Mouse (Mus musculus) bone marrow macrophage, adult 2 months (primary cell): ENCODE measurements around the gene Gm14226. TPM values are rescaled to one million over a fixed set of nuclear protein-coding genes. Genes with fewer than 3 reads are reported as not detected.
"Not testable (repeated sequence)": the region's sequence is repeated elsewhere in the genome, so short reads cannot be mapped to it uniquely, and the experiment has no call there.

Source experiments
- H3K27ac ChIP-seq: 2 replicates; pipeline ENCODE4 v1.5.1; 2012; ENCODE audit warnings: low read depth, low read length; ENCODE audit not compliant: insufficient read depth
- H3K4me1 ChIP-seq: 2 replicates; pipeline ENCODE4 v1.6.1; 2012; ENCODE audit warnings: low read length; ENCODE audit not compliant: control insufficient read depth, insufficient read depth
- H3K4me3 ChIP-seq: 2 replicates; pipeline ENCODE4 v1.5.1; 2012; ENCODE audit warnings: mild to moderate bottlenecking, low read length, moderate library complexity; ENCODE audit not compliant: insufficient read depth
- CTCF ChIP-seq: IDR thresholded peaks from 2 replicates; pipeline ENCODE4 v1.5.1; 2012; ENCODE audit warnings: low read depth, mild to moderate bottlenecking, low read length, moderate library complexity
- POLR2A ChIP-seq: IDR thresholded peaks from 2 replicates; pipeline ENCODE4 v1.6.1; 2012; ENCODE audit warnings: mild to moderate bottlenecking, low read depth, low read length, borderline replicate concordance
- polyA plus RNA-seq: library from polyadenylated mRNA; stranded (reverse); fragments of >200 nt; gene quantifications from 2 replicates; pipeline ENCODE4 v1.2.4, GENCODE M21; 2012; ENCODE audit not compliant: missing spikeins, insufficient read depth, insufficient read length

Gm14226 gene
- polyA plus RNA-seq, 1 experiment = not detected

DNA sequence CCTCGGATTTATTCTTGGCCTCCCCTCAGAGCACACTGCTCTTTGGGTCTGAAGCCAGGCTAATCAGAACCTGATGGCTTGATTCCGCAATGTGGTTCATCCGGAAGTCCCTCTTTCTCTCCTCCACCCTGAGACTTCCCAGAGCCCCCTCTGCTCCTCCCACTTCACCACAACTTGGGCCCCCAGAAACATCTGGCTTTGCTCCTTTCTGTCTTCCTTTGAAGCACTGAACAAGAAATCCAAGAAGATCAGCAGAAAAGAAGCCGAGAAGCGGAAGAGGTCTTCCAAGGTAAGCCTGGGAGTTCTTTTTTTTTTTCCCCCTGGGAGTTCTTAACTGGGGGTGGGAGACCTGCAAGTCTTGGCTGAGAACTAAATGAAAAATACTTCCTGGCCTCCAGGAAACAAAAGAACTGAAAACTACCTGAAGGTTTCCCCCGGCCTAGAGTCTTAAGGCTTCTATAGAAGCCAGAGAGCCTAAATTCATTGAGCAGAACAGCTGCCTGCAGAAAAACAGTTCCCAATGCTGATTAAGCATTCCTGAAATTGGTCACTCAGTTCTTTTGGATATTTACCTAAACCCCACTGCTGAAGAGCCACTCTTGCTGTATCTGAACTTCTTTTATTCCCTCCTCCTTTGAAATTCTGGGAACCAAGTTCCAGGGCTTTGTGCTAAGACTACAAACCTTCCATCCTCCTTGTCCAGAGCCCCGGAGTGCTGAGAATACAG, 29.5 kb downstream of the Gm14226 start:
- H3K4me3 ChIP-seq = no peak overlapping the region
- H3K27ac ChIP-seq = no peak overlapping the region
- peaks cover 30% of the 10 kb centered on the region for H3K4me1 ChIP-seq
- TF ChIP-seq CTCF = no peak

DNA sequence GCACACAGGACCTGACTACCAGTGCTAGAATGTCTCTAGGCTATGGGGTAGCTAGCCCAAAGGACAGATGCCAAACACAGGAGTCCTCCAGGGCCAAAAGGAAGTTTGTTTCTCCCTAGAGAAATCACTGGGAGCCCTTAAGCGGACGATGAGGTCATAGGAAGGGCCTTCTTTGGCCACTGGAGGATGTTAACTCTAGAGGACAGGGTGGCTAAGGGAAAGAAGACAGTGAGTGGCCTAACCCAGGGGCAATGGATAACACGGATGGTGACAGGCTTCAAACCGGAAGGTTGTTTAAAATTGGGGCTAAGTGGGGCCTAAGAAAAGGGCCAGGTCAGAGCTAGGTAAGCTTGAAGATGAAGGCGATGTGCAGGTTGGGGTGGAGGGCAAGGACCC, 32.0 kb downstream of the Gm14226 start:
- H3K4me1 ChIP-seq = peaks cover 27% of the 10 kb centered on the region
- H3K4me3 ChIP-seq = peak overlapping the region; percentile 59
- TF ChIP-seq POLR2A (no peak), CTCF (no peak)
- H3K27ac ChIP-seq = peak overlapping the region; percentile 73

DNA sequence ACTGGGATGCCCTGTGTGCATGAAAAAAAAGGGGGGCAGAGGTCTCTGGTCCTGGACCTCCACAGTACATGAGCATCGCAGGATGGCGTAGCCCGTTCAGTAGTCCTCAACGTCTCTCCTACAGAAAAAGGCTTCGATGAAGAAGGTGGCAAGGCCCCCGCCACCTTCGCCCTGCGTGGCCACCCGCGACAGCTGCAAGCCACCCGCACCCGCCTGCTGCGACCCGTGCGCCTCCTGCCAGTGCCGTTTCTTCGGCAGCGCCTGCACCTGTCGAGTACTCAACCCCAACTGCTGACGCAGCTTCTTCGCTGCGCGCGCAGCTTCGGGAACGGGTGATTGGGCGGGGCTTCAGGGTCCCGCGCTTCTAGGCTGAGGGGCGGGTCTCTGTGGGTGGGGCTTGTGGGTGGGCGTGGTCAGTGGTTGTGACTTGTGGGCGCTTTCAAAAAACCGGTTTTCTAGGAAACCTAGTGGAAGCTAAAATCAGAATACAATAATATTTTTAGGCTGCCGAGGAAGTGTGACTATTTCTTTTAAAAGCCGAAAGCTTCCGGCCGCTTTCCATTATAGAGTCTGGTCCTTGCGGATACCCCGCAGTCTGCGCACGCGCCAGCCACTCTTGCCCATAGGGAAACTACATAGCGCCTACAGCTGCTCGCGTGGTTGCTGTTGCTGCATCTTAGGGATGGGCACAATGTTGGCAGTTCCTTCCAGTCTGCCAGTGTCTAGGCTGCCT, 32.6 kb downstream of the Gm14226 start:
- TF ChIP-seq CTCF (no peak), POLR2A (peak; percentile 63; the same call in 1 of the 2 replicates)
- Histone ChIP-seq H3K4me1 (peaks cover 27% of the 10 kb centered on the region), H3K27ac (peak overlapping the region; percentile 73), H3K4me3 (peak overlapping the region; percentile 59)

DNA sequence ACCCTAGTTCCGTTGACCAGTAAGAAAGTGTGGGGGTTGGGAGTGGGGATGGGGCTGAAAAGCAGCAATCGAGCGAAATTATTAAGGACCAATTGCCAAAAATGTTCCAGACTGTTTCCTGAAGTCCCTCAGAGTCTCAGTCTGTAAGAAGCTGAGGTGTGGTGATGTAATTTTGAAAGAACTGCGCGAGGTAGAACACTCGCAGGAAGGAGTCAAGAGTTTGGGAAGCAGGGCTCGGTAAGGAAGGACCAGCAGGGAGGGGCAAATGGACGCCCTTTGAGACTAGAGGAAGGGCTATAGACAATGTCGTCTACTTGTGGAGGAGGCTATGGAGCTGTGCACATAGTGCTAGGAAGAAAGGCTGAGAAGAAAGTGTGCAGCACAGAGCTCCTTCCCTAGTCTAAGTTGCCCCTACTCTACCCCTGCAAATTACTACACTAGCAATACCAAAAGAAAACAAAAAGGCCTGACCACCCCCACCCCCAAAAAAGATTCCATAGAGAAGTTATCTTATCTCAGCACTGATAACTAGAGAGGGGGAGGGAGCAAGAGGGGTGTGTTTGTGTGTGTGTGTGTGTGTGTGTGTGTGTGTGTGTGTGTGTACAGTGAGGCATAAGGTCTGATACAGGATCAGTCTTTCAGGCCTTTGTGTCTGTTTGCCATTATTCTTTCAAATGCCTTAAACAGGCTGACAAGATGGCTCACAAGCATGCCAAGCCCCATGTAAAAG, 33.7 kb downstream of the Gm14226 start:
- TF ChIP-seq CTCF (no peak), POLR2A (no peak)
- no peak overlapping the region for H3K4me3 ChIP-seq
- peaks cover 24% of the 10 kb centered on the region for H3K4me1 ChIP-seq
- no peak overlapping the region for H3K27ac ChIP-seq

DNA sequence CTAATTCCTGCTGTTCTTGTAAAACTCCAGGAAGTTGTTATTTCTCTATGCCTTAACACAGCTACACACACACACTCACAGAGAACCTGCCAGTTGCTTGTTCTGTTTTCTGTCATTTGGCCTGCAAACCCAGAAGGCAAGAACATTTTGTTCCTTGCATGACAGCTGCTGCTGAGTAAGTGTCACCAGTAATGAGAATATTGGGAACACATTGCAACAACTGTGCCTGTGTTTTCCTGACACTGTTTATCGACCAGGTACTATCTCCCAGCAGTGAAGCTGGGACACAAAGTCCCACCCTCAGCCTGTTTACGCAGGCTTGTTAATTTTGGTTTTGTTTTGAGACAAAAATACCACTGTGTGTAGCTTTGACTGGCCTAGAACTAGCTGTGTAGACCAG, 34.6 kb downstream of the Gm14226 start:
- Histone ChIP-seq H3K4me3 (no peak overlapping the region), H3K27ac (no peak overlapping the region), H3K4me1 (peaks cover 17% of the 10 kb centered on the region)
- TF ChIP-seq POLR2A (no peak), CTCF (no peak)

DNA sequence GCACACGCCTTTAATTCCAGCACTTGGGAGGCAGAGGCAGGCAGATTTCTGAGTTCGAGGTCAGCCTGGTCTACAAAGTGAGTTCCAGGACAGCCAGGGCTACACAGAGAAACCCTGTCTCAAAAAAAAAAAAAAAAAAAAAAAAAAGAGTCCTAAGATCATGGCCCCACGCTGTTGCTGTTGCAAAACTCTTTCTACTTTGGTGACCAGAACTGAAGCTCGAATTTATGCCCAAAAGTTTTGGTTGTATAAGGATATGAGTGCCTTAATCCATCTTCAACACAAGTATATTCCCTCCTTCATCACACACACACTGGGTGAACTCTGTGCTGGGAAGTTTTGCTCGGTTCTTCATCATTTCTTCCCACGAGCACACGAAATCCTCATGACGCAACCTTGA, 35.4 kb downstream of the Gm14226 start:
- peaks cover 14% of the 10 kb centered on the region for H3K4me1 ChIP-seq
- H3K27ac ChIP-seq, H3K4me3 ChIP-seq: not testable (repeated sequence)

DNA sequence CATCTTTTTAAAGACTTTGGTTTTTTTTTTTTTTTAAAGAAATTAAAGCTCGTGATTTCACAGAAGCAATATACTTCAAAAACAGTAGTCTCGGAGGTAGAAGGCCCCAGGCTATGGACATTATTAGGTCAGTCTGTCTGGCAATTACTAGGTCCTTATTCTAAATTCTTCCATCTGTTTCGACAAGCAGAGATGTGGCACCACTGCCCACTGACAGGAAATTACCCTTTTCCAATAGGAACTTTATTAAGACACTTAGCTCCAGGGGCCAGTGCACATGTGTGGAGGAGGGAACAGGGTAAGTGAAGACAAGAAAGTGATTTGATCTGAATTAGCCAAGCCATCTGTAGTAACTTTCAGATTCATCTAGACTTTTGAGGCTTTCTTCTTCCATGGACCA, 36.6 kb downstream of the Gm14226 start:
- H3K27ac ChIP-seq = no peak overlapping the region
- H3K4me1 ChIP-seq = peaks cover 14% of the 10 kb centered on the region
- H3K4me3 ChIP-seq = no peak overlapping the region
- TF ChIP-seq CTCF (no peak), POLR2A (no peak)

DNA sequence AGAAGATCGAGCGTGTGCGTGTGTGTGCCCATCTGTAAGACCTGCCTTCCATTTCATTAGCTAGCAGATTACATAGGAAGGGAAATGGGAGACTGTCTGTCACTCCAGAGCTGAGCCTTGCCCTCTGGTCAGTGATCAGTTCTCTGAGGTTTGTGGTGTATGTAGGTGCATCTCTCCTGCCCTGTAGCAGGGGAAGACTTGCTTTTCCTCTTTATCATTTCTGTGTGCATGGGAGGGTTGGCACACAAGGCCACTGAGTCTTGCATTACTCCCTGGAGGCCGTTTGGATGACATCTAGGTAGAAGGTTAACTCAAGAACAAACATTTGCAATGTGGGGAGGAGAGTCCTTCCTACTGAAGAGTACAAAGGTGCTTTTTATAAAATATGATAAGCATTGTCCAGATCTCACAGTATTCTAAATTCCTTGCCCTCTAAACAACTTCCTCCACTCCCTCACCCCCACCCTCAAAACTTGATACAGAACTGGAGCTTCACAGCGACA, 38.1 kb downstream of the Gm14226 start:
- Histone ChIP-seq H3K4me1 (peaks cover 9% of the 10 kb centered on the region), H3K27ac (no peak overlapping the region), H3K4me3 (no peak overlapping the region)
- TF ChIP-seq CTCF = no peak
- no peak for TF ChIP-seq POLR2A

DNA sequence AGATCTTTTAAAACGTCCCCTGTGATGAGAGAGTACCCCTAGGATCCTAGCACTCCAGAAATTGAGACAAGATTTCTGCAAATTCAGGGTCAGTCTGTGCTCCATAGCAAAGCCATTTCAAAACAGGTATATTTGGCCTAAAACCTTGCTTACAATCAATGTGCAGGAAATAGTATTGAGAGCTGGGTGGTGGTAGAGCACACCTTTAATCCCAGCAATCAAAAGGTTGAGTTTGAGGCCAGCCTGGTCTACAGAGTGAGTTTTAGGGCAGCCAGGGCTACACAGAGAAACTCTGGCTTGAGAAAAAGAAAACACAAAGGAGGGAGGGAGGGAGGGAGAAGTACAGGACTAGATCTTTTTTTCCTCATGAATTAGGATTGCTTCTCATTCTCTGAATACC, 39.3 kb downstream of the Gm14226 start:
- no peak overlapping the region for H3K4me3 ChIP-seq
- no peak for TF ChIP-seq POLR2A
- TF ChIP-seq CTCF = no peak

DNA sequence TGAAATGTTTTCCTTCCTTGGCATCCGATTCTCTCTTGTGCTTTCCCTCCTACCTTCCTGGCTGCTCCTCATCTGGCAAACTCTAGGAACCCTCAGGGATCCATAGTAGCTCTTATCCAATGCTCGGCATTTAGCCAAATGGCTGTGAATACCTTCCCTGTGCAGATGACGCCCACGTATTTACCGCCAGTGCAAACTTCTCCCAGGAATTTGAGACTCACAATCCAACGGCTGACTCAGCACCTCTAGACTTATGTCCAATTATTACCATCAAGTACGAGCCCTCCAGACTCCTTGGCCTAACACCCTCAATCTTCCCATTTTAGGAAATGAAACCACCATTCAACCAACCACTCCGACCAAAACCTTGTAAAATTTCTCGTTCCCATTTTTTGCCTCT, 53.0 kb downstream of the Gm14226 start:
- H3K4me3 ChIP-seq = no peak overlapping the region
- peaks cover 35% of the 10 kb centered on the region for H3K4me1 ChIP-seq
- no peak overlapping the region for H3K27ac ChIP-seq
- TF ChIP-seq CTCF (no peak), POLR2A (no peak)

More for the DNA sequence above, 39.3 kb downstream of the Gm14226 start:
- Histone ChIP-seq H3K4me1 (peaks cover 4% of the 10 kb centered on the region), H3K27ac (no peak overlapping the region)
